Mouse (Mus musculus) lung, postnatal 10 days (tissue): ENCODE measurements at regions not wholly inside any gene's neighbourhood (a gene's known extent, or its start where the extent isn't known, plus 50 kb on each side); places are given as distances from the start of the nearest gene placed in this dataset.

Experiments used
- DNase-seq: peaks from one replicate; pipeline ENCODE4 v3.0.0; 2021

- no peak for DNase-seq
Observed at GRCm38 (mm10) chr10:95124476-95124875, 179.8 kb upstream of the Plxnc1 start.

- DNase-seq = no peak
Observed at GRCm38 (mm10) chr10:95120007-95120406, 175.4 kb upstream of the Plxnc1 start.

DNA sequence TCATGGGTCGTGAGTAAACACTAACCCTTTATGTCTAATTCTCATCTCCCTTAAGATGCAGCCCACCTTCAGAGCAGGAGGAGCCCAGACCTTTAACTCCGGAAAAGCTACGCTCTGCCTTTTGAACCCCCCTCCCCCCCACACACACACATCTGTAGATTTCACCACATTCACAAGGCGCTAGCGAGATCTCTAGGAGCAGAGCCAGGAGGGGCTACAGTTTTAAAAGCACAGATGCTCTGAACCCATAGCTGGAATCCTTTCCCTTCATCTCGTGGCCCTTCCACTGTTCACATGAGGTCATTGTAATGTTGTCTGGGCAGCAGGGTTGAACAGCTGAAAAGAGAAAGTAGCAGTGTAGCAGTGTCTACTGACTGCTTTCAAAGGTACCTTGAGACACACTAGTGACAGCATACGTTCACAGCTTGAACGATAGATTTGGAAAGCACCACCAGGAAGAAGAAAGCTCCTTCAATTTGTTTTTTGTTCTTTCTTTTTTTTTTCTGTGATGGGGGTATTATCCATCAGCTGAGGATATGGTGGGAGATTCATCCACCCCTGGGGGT, 174.2 kb upstream of the Plxnc1 start:
- DNase-seq = no peak

DNA sequence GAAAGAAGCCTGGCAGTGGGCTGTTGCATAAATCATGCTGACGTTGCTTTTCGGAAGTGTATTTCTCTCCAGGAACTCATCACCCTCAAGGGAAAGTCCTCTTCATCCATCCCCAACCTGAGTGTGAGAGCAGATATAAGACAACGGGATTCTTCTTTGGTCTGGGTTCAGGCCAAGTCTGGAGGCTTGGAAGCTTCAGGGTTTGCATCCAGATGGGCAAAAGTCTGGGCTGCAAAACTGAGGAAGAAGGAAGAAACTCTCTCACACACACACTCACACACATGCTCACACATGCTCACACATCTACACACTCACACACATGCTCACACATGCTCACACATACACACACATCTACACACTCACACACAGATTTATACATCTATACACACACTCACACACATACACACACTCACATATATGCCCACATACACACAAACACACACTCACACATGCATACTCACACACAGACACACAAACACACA, 173.1 kb upstream of the Plxnc1 start:
- no peak for DNase-seq

DNA sequence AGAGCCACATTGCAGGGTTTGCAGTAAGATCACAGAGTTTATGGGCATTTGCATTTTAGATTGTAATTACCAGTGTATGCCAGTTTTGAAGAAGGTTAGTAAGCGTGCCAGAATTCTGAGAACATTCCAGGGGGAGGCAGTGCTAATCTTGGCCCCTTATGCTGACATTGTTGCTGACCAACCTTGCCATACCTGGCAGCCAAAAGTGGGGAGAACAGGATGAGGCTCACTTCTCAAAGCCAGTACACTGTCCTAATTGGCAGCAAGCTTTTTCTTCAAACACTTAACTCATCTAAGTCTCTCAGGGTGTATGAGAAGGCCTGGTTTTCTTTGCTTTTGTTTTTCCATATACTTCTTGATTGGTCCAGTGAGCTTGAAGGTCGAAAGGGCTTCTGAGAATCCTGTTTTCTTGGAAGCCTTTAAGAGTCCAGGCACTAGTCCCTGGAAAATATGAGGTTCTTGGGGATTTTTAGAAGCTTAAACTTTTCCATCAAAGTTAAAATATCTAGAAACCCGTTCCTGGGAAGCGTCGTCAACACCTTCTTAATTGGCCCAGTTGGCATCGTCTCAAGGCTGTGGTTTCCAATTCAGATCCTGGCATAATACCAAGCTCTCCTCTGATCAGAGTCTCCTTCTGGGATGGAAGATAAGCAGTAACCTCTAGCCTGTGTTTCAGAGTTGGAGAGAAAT, 172.6 kb upstream of the Plxnc1 start:
- peak; percentile 56 for DNase-seq

DNA sequence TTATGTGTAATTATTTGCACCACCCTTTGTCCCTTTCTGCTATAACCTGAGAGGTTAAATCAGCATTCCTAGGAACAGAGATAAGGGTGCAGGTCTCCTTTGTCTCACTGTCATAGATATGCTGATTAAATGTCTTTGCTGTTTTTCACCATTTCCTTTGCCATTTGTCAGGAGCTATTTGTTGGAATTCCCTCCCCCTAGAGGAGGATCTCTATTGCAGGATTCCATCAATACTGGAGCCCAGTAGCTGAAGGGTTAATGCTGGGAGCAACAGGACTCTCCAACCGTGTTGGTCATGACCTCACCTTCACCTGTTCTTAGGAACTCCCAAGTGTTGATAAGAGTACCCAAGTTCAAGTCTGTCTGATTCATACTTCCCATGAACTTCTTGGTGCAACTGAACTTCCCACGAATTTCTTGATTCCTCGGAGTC, 172.0 kb upstream of the Plxnc1 start:
- no peak for DNase-seq

- no peak for DNase-seq
Observed at GRCm38 (mm10) chr10:95112837-95113388, 168.3 kb upstream of the Plxnc1 start.

DNA sequence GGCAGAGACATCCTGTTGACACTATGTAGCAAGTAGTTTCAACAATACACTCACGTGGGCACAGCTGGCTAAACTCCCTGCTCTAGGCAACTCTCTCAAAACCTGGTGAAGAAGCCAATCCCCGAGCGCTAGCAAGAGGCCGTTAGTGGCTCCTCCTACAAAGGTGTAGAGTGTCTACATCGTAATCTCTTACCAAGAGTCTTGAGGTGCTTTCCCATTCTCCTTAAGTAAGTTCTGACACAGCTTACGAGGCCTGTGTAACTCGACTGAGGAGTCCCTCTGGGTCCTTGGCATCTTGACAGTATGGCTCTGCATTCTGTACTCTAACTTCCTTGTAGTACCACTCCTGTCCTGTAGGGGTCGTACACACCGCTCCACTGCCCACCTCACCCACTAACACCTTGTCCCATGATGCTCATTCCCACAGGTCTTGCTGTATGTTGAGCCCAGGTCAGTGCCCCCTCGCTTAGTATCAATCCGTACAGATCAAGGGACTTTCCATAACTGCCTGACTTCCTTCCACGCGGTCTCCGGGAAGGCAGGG, 167.7 kb upstream of the Plxnc1 start:
- DNase-seq = peak; percentile 50

DNA sequence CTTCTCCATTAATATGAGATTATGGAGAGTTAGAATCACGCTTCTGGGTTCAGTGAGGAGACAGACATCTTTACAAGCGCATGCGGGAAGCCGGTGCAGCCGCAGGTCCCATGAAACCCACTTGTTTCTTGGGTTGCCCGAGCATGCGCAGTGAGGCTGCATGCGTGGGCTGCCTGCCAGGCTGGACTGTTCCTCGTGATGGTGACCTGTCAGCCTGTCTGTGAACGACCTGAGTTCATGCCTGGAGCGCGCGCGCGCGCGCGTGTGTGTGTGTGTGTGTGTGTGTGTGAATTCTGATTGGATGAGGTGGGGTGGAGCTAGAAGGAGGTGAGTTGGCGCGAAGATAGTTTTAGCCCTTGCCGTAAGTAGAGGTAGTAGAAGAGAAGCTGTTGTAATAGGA, 166.2 kb upstream of the Plxnc1 start:
- DNase-seq = no peak

GRCm38 (mm10) chr10:95109576-95109975, 164.9 kb upstream of the Plxnc1 start:
- DNase-seq = no peak

- DNase-seq = no peak
Observed at GRCm38 (mm10) chr10:95107532-95108251, 163.1 kb upstream of the Plxnc1 start.

- peak; percentile 47 for DNase-seq
Observed at GRCm38 (mm10) chr10:95103808-95104207, 159.2 kb upstream of the Plxnc1 start.

GRCm38 (mm10) chr10:95102981-95103380, 158.3 kb upstream of the Plxnc1 start:
- DNase-seq = no peak

DNA sequence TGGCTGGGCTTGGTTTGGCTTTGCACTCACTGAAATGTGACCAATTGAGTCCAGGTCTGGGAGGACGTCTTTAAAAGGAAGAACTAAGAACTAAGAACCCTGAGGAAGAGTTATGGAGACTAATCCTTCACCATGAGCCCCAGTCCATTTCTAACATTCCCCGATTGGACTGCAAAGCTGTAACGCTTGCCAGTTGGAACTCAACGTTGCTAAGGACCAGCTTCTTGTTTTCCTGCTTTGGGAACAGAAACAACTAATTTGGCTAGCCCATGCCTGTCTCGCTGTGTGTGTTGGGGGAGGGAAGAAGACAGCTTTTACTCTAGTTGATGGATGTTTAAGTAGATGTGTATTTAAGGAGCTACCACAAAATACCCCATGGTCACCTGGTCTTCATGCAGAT, 155.3 kb upstream of the Plxnc1 start:
- peak; percentile 78 for DNase-seq

DNA sequence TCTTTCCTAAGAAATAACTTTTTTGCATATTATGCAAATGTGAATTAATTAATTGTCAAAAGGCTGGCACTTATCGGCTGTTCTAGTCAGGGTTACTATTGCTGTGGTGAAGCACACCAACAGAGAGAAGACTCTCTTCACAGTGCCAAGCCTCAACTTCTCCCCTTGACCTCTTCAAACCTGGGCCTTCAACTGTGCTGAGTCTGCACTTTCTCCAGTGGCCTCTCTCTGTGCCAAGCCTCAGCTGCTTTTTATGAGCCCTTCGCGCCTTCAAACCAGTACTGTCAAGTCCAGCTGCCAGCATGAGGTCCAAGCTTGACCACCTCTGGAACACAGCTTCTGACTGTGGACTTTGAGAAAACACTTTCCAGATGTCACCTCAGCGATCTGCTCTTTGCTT, 151.2 kb upstream of the Plxnc1 start:
- DNase-seq = no peak

DNA sequence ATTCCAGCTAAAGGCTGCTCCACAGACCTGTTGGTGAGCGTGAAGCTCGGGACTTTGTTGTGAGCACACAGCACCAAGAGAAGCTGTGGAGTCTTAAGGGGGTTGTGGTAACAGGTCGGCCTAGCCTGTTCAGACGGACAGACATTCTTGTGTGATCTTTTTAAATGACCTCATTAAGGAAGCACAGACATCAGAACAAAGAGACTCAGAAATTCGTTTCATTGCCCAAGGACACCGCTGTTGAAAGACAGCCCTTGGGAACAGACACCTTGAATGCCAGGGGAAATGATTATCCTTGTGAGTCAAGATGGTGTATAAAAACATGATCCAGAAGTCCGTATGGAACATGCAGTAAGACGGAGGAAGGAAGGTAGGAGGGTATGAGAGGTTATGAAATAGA, 150.1 kb upstream of the Plxnc1 start:
- no peak for DNase-seq

- no peak for DNase-seq
Observed at GRCm38 (mm10) chr10:95093266-95093665, 148.6 kb upstream of the Plxnc1 start.

GRCm38 (mm10) chr10:95091086-95091485, 146.5 kb upstream of the Plxnc1 start:
- DNase-seq = peak; percentile 45

- DNase-seq = no peak
Observed at GRCm38 (mm10) chr10:95090641-95091040, 146.0 kb upstream of the Plxnc1 start.

DNA sequence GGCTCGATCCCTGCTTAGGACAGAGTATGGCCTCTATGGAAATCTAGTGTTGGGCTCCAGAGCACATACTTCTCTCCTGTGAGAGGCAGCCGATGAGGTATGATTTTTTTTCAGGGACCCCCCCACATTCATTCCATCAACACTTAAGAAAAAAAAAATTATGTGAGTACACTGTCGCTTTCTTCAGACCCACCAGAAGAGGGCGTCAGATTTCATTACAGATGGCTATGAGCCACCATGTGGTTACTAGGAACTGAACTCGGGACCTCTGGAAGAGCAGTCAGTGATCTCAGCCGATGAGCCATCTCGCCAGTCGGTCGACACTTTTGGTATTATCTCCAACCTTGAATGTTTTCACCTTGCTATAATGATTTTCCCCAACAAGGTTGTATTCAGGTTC, 145.4 kb upstream of the Plxnc1 start:
- no peak for DNase-seq

DNA sequence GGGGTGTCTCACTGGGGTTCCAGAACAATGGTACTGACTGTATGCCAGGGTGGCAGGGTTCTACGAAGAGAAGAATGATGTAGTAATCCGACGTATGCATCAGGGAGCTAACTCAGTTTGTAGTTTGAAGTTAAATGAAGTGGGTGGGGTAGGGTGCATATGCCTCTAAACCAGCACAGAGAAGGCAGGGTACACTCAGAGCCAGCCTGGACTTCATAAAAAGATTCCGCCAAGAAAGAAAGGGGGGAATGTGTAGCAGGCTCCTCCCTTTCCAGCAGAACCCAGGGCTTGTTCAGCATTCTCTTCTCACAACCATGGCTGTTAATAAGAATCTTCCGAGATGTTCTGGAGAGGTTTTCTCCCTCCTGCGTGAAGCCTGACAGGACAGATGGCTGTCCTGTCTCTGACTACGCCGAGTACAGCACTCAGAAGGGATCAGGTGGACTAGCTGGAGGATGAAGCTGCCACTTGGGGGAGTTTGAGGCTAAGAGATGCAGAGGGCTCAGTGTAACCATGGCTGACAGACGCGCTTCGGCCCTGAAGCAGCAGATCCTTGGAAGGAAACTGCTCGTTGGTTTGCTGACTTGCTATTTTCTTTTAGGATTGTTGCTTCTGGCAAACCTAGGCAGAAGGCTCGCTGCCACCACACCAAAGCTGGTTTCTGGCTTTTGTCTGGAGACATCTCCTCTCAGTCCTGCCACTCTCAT, 143.4 kb upstream of the Plxnc1 start:
- peak; percentile 83 for DNase-seq

- DNase-seq = no peak
Observed at GRCm38 (mm10) chr10:95086755-95087154, 142.1 kb upstream of the Plxnc1 start.
